Mouse (Mus musculus) liver, embryonic 11.5 days (tissue): ENCODE results near the gene Irf2. TPM values are rescaled to one million over a fixed set of nuclear protein-coding genes. Genes with fewer than 3 reads are reported as not detected.

Experiments
- polyA plus RNA-seq: library from polyadenylated mRNA; unstranded; fragments of >200 nt; fragmentation: Nextera tagmentation; extraction: Ambion mirVana; gene quantifications from 2 replicates; pipeline ENCODE4 v1.2.1, GENCODE M21; 2014

Gene Irf2
- polyA plus RNA-seq, 1 experiment from 2014 or later: 19.7 TPM

Other genes starting within 250 kb of the Irf2 start
- 22.0 and 29.8 TPM in 2 replicates for gene Cenpu, start 187.7 kb upstream of the Irf2 start, polyA plus RNA-seq
- 16.4 and 18.5 TPM in 2 replicates for gene Primpol, start 122.5 kb upstream of the Irf2 start, polyA plus RNA-seq
- gene Casp3, start 122.4 kb upstream of the Irf2 start, polyA plus RNA-seq: 155 and 175 TPM in 2 replicates
- 0.15 and 0.71 TPM in 2 replicates for gene Enpp6, start 247.2 kb downstream of the Irf2 start, polyA plus RNA-seq